Mouse (Mus musculus) Patski (cell line): ENCODE measurements at regions not wholly inside any gene's neighbourhood (a gene's known extent, or its start where the extent isn't known, plus 50 kb on each side); places are given as distances from the start of the nearest gene placed in this dataset.

Experiments used
- ATAC-seq: fragments of 100-300 bp; one replicate; pipeline ENCODE4 v1.8.0; 2021
- CTCF ChIA-PET: fragments of 350-600 bp; sonication (Branson Sonifier 250); formaldehyde crosslinking; loops from one replicate; lab custom pipeline; 2022; ENCODE audit warnings: inconsistent platforms; lab: Charles Lee
- POLR2A ChIA-PET: fragments of 350-600 bp; sonication (Branson Sonifier 250); formaldehyde crosslinking; loops from one replicate; lab custom pipeline; 2022; ENCODE audit warnings: antibody characterized with exemption, inconsistent platforms; lab: Charles Lee
- DNase-seq: peaks from one replicate; pipeline ENCODE4 v3.0.0-alpha.2; 2011; ENCODE audit warnings: low read depth, low spot score
- H3K27me3 ChIP-seq: fragments of 371-371 bp; one replicate; pipeline ENCODE4 v1.5.1; 2021
- CTCF ChIP-seq: fragments of 100-300 bp; IDR thresholded peaks from one replicate; pipeline ENCODE4 v1.5.1; 2021
- in situ Hi-C: fragments of 300-500 bp; cut with MboI; formaldehyde crosslinking; loops from 3 replicates; pipeline ENCODE4 v1.11.1; 2018; ENCODE audit warnings: low pct_unique_long_range_greater_than_20kb, mixed read lengths

DNA sequence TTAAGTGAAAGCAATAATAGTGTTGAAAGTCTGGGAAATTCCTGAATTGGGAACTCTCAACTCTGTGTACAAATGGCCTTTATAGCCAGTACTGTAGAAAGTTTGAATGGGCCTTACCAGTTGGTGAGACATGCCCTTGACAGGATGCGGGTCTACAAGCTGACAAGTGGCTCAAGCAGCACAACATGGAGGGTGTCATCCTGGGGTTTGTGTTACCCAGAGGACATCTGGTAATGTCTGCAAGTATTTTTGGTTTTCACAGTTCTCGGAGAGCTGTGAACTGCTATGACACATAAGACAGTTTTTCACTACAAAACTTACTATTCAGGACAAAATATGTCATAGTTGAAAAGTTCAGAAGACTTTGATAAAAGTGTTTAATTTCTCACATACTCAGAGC, 525.7 kb upstream of the A1bg start:
- ChIA-PET POLR2A (no interaction called here), CTCF (no interaction called here)
- no peak for TF ChIP-seq CTCF
- no peaks in the 10 kb centered on the region for H3K27me3 ChIP-seq
- no peak for ATAC-seq
- in situ Hi-C loops: no loop called here
- no peak for DNase-seq

GRCm38 (mm10) chr15:61446053-61446840, 523.4 kb upstream of the A1bg start:
- no peak for TF ChIP-seq CTCF
- CTCF ChIA-PET: interaction anchor here (1.3 kb wide), 1 partner anchor 8 kb away, joined by 4 read pairs; no protein-coding TSS in a partner anchor
- POLR2A ChIA-PET: no interaction called here
- in situ Hi-C loops: no loop called here
- H3K27me3 ChIP-seq: no peaks in the 10 kb centered on the region
- ATAC-seq: no peak
- no peak for DNase-seq

- DNase-seq (no peak), ATAC-seq (no peak)
- in situ Hi-C loops: no loop called here
- POLR2A ChIA-PET: interaction anchor here (0.6 kb wide), 1 partner anchor 111 kb away, joined by 3 read pairs; no protein-coding TSS in a partner anchor
- no peak for TF ChIP-seq CTCF
- CTCF ChIA-PET: no interaction called here
- H3K27me3 ChIP-seq: no peaks in the 10 kb centered on the region
These were observed 519.1 kb upstream of the A1bg start for GRCm38 (mm10) chr15:61441734-61442398.

- H3K27me3 ChIP-seq: no peaks in the 10 kb centered on the region
- TF ChIP-seq CTCF: no peak
- ChIA-PET POLR2A (no interaction called here), CTCF (interaction anchor here (1.1 kb wide), 1 partner anchor 13 kb away, joined by 5 read pairs; no protein-coding TSS in a partner anchor)
- no peak for ATAC-seq
- in situ Hi-C loops: no loop called here
- no peak for DNase-seq
These were observed 518.2 kb upstream of the A1bg start for GRCm38 (mm10) chr15:61441012-61441411.

DNA sequence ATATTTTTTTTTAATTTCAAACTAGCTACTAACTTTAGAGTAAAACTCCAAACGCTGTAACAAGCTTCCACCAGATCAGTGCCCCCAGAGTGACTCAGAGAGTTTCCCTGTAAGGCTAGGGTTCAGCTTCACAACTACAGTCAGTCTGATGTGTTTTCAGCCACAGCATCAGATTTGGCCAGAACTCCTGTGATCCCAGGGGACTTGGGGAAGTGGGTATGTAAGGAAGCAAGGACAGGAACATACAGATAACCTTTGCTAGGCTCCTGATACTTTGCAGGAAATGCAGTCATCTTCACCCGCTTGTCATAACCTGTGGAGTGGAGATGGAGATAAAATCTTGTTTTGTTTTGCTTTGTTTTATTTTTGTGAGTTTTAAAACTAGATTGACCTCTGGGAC, 517.5 kb upstream of the A1bg start:
- POLR2A ChIA-PET: no interaction called here
- TF ChIP-seq CTCF: no peak
- no peaks in the 10 kb centered on the region for H3K27me3 ChIP-seq
- in situ Hi-C loops: no loop called here
- no peak for DNase-seq
- ATAC-seq: no peak
- CTCF ChIA-PET: interaction anchor here (1.1 kb wide), 1 partner anchor 14 kb away, joined by 5 read pairs; no protein-coding TSS in a partner anchor

- no peaks in the 10 kb centered on the region for H3K27me3 ChIP-seq
- CTCF ChIA-PET: no interaction called here
- in situ Hi-C loops: no loop called here
- DNase-seq: no peak
- POLR2A ChIA-PET: no interaction called here
- no peak for ATAC-seq
- peak; percentile 18 for TF ChIP-seq CTCF
These were observed 516.9 kb upstream of the A1bg start for GRCm38 (mm10) chr15:61439623-61440170.

DNA sequence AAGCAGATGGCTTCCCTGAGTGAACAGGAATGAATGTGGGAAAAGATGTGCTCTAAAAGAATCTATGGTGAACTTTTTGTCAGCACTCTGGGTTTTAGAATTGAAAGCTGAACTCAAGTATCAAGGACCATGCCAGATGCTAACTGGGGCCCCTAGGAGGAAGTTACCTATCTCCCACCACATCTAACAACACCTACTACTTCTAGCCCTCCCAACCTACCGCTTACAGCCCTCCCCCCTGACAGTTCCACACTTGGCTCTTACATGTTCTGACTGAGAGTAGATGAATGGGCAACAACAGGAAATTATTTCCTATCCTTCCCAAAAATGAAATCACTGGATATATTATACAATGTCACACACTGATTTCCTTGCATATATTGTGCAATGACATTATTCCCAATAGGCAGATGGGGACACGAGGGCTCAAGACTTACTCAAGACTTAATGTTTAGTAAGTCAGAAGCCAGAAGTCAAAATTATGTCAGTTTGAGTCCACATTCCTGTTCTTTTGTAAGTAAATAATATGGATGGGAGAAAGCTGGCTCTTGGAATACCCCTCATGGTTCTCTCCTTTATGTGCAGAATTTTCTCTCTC, 506.1 kb upstream of the A1bg start:
- DNase-seq: no peak
- H3K27me3 ChIP-seq: no peaks in the 10 kb centered on the region
- in situ Hi-C loops: no loop called here
- no peak for ATAC-seq
- ChIA-PET POLR2A (no interaction called here), CTCF (no interaction called here)
- TF ChIP-seq CTCF: no peak

DNA sequence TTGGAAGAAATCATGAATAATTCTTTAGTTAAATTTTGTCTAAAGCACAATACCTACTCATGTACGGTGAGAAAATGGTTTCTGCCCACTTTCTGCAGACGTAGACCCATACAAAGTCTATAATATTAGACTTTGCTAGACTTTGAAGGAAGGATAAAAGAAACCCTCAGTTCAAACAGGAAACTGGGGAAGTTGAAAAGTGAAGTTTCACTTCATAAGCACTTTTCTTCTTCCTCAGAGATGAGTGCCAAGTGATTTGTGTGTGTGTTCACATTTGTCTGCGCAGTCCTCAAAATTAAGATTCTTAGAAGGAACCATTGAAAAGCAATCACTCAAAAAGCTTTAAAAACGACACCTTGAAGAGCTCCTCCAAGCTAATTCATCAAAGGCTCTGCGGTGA, 500.2 kb upstream of the A1bg start:
- H3K27me3 ChIP-seq: no peaks in the 10 kb centered on the region
- in situ Hi-C loops: no loop called here
- ATAC-seq (no peak), DNase-seq (no peak)
- POLR2A ChIA-PET: no interaction called here
- CTCF ChIA-PET: no interaction called here
- no peak for TF ChIP-seq CTCF

DNA sequence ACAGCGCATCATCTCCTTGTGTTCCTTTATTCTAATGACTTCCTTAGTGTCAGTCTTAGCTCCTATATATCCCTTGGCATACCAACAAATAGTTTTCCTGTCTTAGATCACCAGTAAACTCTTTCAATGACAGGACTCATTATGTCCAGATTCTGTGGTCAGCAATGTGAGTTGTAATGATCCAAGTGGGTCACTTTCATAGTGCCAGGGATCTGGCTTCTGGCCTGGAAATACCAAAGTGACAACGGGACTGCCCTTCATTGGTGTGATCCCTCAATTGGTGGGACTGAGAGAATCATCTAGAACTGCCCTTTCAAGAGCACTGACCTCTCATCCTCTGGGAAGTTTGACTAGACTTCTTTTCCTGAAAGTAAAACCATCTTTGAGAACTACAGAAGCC, 494.7 kb upstream of the A1bg start:
- ChIA-PET CTCF (no interaction called here), POLR2A (no interaction called here)
- no peaks in the 10 kb centered on the region for H3K27me3 ChIP-seq
- TF ChIP-seq CTCF: no peak
- DNase-seq (no peak), ATAC-seq (no peak)
- in situ Hi-C loops: no loop called here

DNA sequence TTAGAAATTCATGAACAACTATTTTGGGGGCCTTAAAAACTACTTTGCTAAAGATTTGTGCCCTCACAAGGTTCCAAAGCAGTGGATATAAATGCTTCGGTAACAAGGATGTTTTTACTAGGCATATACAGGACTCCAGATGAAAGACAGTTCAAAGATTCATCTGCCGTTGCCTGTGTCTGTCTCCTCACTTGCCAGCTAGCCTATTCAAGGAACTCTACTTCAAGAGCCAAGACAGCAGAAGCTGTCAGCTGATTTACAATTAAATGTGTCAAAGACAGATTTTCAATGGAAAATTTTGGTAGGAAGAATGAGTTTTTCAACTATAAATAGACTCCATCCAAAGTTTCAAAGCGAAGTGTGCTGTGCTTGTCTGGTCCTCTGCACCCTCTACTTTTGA, 494.0 kb upstream of the A1bg start:
- no peaks in the 10 kb centered on the region for H3K27me3 ChIP-seq
- POLR2A ChIA-PET: no interaction called here
- CTCF ChIA-PET: interaction anchor here (1.6 kb wide), 1 partner anchor 567 kb away, joined by 4 read pairs; no protein-coding TSS in a partner anchor
- ATAC-seq: no peak
- in situ Hi-C loops: no loop called here
- TF ChIP-seq CTCF: no peak
- DNase-seq: no peak

DNA sequence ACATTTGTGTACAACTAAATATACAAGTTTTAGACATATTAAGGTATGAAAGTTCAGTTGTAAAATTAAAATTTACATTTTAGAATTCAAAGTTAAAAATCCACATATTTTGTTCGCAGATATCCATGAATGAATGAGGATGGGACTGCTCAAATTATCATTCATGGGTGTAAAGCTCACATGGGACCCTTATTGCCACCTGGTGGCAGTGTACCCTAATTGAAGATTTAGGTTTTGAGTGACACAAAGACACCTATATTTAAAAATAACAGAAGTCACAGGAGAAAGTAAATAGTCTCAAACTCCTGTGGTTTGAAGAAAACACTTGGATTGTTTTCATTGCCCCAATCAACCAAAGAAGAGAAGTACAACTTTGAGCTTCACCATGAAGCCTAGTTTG, 492.8 kb upstream of the A1bg start:
- ChIA-PET CTCF (interaction anchor here (1.6 kb wide), 1 partner anchor 568 kb away, joined by 4 read pairs; no protein-coding TSS in a partner anchor), POLR2A (no interaction called here)
- in situ Hi-C loops: no loop called here
- peak; percentile 45 for TF ChIP-seq CTCF
- no peak for DNase-seq
- no peaks in the 10 kb centered on the region for H3K27me3 ChIP-seq
- ATAC-seq: no peak
